Mouse (Mus musculus) E14TG2a.4 (cell line): ENCODE measurements at regions not wholly inside any gene's neighbourhood (a gene's known extent, or its start where the extent isn't known, plus 50 kb on each side); places are given as distances from the start of the nearest gene placed in this dataset.

Experiments used
- H3K27me3 ChIP-seq: 2 replicates; pipeline ENCODE4 v1.6.1; 2014; ENCODE audit warnings: low read length, control low read depth; ENCODE audit not compliant: insufficient read depth
- H3K36me3 ChIP-seq: 2 replicates; pipeline ENCODE4 v1.6.1; 2014; ENCODE audit warnings: low read length, control low read depth; ENCODE audit not compliant: insufficient read depth
- H3K4me1 ChIP-seq: replicated peaks from 2 replicates; pipeline ENCODE4 v1.6.1; 2014; ENCODE audit warnings: low read depth, low read length, control low read depth
- H3K4me3 ChIP-seq: replicated peaks from 2 replicates; pipeline ENCODE4 v1.5.1; 2014; ENCODE audit warnings: mild to moderate bottlenecking, low read length
- H3K9me3 ChIP-seq: 2 replicates; pipeline ENCODE4 v1.6.1; 2014; ENCODE audit warnings: low read length, control low read depth
- CTCF ChIP-seq: conservative IDR thresholded peaks from 2 replicates; pipeline ENCODE4 v1.5.1; 2014; ENCODE audit warnings: low read length
- NANOG ChIP-seq: IDR thresholded peaks from 2 replicates; pipeline ENCODE4 v1.6.1; 2014; ENCODE audit warnings: borderline replicate concordance, low read length, mixed read lengths
- POU5F1 ChIP-seq: IDR thresholded peaks from 2 replicates; pipeline ENCODE4 v1.6.1; 2014; ENCODE audit warnings: low read length, borderline replicate concordance

DNA sequence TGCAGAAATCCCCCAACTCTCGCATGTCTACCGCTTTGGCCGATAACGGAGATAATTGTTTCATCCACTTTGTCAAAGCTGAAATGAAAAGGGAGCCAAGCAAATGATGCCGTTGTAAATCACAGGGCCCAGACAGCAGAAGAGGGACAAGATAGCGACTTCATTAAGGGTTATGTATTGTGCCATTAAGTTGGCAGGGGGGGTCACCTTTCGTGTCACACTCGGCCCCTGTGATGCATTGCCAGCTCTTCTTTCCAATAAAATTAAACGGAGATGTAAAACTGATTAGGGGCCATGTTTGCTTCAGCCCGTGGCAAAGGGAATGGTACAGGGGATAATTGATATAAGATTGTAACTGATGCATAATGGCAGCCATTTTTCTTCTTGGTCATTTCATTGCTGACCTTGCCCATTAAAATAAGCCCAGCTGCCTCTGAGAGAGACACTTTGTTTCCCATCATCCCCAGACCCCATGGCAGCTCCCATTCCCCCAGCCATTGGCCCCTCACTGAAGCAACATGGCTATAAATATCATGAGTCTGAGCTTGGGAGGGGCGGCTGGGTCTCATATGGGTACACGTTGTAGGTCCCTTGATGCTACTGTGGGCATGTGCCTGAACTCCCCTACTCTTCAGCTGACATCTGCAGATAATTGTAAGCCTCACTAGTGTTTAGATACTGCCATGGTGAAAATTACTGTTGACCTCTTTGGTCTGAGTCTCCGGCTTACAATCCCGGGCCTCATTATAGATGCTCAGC, 313.0 kb downstream of the Gm45692 start:
- Histone ChIP-seq H3K4me3 (no peak overlapping the region), H3K4me1 (no peaks in the 10 kb centered on the region), H3K9me3 (no peaks in the 10 kb centered on the region), H3K36me3 (no peaks in the 10 kb centered on the region), H3K27me3 (no peaks in the 10 kb centered on the region)
- TF ChIP-seq NANOG (no peak), POU5F1 (no peak), CTCF (no peak)

DNA sequence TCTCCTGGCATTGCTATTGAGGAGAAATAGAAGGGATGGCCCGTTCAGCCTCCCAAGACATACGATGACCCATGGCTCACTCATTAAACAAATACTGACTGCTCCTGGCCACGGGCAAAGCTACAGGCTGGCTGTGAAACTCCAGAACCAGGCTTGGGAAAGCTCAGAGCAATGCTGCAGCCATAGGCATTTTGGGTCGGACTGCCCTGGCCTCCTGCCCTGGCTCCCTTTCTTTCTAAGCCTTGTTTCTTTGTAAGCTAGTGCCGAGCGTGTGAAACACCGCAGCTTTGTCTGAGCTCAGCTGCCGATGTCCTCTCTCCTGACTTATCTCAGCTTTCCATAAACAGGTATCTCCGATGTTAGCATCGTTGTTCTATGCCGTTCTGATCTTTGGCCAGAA, 316.9 kb downstream of the Gm45692 start:
- Histone ChIP-seq H3K4me3 (no peak overlapping the region), H3K27me3 (no peaks in the 10 kb centered on the region), H3K4me1 (no peaks in the 10 kb centered on the region), H3K9me3 (no peaks in the 10 kb centered on the region), H3K36me3 (no peaks in the 10 kb centered on the region)
- TF ChIP-seq CTCF: no peak
- TF ChIP-seq NANOG: no peak
- no peak for TF ChIP-seq POU5F1

DNA sequence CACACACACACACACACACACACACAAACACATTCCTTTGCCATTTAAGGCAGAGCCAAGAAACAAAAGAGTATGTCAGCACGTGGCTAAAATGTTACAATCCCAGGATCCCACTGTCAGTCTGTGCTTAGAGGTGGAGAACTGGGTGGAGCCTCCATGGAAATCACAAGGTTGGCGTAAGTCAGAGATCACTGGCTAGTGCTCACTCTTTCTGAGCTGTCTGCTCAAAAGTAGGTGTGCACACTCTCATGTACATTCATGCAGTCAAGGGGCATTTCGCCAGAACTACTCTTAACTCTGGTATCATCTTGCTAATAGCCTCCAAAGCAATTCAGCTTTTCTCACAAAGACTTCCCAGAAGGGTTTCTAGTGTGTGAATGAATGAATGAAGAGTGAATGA, 318.2 kb downstream of the Gm45692 start:
- Histone ChIP-seq H3K9me3 (no peaks in the 10 kb centered on the region), H3K4me1 (no peaks in the 10 kb centered on the region), H3K4me3 (no peak overlapping the region), H3K27me3 (no peaks in the 10 kb centered on the region), H3K36me3 (no peaks in the 10 kb centered on the region)
- TF ChIP-seq CTCF (no peak), NANOG (no peak), POU5F1 (no peak)

DNA sequence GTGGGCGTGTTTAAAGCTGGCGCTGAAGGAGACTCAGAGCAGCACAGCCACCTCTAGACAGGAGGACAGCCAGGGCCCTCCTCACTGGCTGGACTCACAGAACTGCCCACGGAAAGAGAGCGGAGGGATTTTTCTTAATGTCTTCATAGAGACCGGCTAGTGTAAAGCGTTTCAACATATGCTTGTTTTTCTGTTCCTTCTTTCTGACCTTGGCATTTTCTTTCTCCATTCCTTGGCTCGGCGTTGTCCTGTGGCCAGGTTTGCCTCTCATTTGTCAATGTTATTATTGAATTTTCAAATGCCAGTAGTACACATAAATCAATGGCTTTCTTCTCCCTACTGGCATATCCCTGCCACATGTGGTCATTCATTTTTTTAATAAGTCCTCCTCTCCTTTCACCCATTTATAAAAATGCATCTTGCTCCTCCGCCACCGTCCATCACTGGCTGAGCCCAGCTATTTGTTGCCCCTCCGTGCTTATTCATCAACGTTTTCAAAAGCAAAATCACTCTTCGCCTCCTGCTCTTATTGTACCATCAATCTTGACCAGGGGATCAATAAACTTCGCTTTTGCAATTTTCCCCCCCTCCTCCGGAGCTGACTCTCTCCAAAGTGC, 319.0 kb downstream of the Gm45692 start:
- H3K27me3 ChIP-seq: no peaks in the 10 kb centered on the region
- no peaks in the 10 kb centered on the region for H3K9me3 ChIP-seq
- H3K4me1 ChIP-seq: no peaks in the 10 kb centered on the region
- H3K4me3 ChIP-seq: no peak overlapping the region
- no peaks in the 10 kb centered on the region for H3K36me3 ChIP-seq
- TF ChIP-seq NANOG (no peak), CTCF (no peak), POU5F1 (no peak)

DNA sequence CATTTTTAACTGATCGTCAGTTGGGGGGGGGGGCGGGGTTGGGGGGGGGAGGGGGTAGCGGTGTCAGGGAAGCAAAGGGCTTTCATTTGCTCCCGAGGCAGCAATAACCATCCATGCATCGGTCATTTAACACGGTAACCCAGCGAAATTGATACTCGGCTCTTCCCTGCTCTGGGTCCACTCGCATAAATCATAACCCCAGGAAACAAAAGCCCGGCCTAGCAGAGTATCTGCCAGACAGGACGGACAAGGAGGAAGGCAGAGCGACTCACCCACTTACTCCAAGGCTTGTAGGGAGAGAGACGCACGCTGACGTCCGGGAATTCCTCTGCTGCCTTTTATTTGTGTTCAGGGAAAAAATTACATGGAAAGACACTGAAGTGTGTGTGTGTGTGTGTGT, 319.5 kb downstream of the Gm45692 start:
- no peak for TF ChIP-seq CTCF
- TF ChIP-seq NANOG: no peak
- no peak for TF ChIP-seq POU5F1
- no peak overlapping the region for H3K4me3 ChIP-seq

DNA sequence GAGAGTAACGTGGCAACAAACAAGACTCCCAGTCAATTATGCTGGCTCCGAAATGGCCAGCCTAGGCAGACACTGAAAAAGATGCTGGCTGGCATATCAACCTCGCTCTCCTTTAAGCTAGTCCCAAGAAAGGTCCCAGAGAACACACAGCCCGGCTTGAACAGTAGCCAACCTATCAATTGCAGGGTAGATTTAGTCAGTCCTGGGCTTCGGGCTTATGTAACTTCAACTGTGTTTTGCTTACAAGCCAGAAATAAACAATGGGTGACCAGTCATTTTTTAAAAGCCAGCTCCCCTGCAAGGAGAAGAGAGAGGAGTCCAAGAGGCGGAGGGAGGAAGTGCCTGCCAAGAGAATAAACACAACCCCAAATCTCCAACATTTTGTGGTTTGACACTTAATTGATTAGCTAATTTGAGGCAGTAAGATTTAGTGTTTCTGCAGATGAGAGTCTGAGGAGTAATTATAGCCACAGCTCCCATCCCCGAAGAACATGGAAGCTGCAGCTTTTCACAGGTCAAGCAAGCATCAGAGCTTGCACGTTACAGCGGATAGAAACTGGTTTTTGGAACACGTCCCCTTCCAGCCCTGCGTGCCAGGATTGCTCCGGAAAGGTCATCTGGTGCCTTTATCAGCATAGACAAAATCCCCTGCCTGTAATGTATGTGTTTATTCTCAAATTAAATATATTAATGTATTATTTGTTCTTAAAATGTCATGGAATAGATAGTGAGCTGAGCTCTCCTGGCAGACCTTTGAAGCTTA, 322.1 kb downstream of the Gm45692 start:
- Histone ChIP-seq H3K9me3 (no peaks in the 10 kb centered on the region), H3K4me3 (no peak overlapping the region), H3K27me3 (no peaks in the 10 kb centered on the region), H3K4me1 (no peaks in the 10 kb centered on the region), H3K36me3 (no peaks in the 10 kb centered on the region)
- TF ChIP-seq CTCF (no peak), NANOG (no peak), POU5F1 (no peak)

More for the DNA sequence above, 319.5 kb downstream of the Gm45692 start:
- no peaks in the 10 kb centered on the region for H3K4me1 ChIP-seq
- H3K27me3 ChIP-seq: no peaks in the 10 kb centered on the region
- no peaks in the 10 kb centered on the region for H3K9me3 ChIP-seq
- no peaks in the 10 kb centered on the region for H3K36me3 ChIP-seq

DNA sequence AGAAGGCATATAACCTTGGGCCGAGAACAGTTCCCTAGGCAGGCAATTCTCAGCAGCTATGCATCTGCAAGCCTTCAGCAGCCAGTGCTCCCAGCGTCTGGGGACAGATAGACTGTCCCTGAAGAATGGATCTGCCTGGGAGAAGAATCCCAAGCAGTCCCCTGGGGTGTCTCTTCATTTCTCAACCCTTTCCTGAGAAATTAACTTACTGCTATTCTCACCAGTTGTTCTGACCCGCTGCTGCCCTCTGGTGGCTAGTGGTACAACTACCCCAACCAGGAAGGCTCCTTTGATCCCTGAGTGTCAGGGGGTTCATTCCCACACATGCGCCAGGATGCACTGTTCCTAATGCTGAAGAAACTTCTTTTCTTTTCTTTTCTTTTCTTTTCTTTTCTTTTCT, 323.7 kb downstream of the Gm45692 start:
- Histone ChIP-seq H3K4me1 (peaks cover 12% of the 10 kb centered on the region), H3K9me3 (no peaks in the 10 kb centered on the region), H3K4me3 (no peak overlapping the region), H3K27me3 (no peaks in the 10 kb centered on the region), H3K36me3 (no peaks in the 10 kb centered on the region)
- TF ChIP-seq CTCF: peak; percentile 68
- no peak for TF ChIP-seq POU5F1
- no peak for TF ChIP-seq NANOG

DNA sequence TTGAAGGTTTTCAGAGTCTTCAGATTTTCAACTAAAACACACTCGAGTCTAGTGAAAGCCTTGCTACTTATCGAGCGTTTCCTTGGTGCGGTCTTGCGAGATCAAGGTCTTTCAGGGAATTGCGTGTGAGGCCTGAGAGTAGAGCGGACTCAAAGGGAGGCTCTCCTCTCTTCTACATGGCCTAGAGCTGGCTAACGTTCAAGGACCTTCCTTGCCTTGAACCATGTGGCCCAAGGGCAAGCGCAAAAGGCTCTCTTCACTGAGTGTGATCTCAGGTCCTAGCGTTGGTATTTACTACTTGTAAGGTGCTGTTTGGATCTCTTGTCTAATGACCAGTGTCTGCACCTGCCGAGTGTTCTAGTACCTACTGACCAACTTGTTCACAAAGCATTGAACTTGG, 324.4 kb downstream of the Gm45692 start:
- peaks cover 18% of the 10 kb centered on the region for H3K4me1 ChIP-seq
- TF ChIP-seq NANOG: no peak
- no peak for TF ChIP-seq POU5F1
- no peak for TF ChIP-seq CTCF

More for the DNA sequence above, 324.4 kb downstream of the Gm45692 start:
- no peak overlapping the region for H3K4me3 ChIP-seq
- no peaks in the 10 kb centered on the region for H3K36me3 ChIP-seq
- no peaks in the 10 kb centered on the region for H3K27me3 ChIP-seq
- H3K9me3 ChIP-seq: no peaks in the 10 kb centered on the region
